Mouse (Mus musculus) olfactory bulb, adult 2 months (tissue): ENCODE results near the gene Fcer1g. TPM values are rescaled to one million over a fixed set of nuclear protein-coding genes. Genes with fewer than 3 reads are reported as not detected.
A peak's percentile ranks its signal among the peaks of the same experiment; 100 is the strongest.

ENCODE experiments used
- H3K27ac ChIP-seq: fragments of 200-500 bp; 2 replicates; pipeline ENCODE4 v1.5.1; 2012; ENCODE audit warnings: low read depth, low read length; ENCODE audit not compliant: insufficient read depth
- H3K4me1 ChIP-seq: fragments of 200-500 bp; 2 replicates; pipeline ENCODE4 v1.6.1; 2012; ENCODE audit warnings: low read length; ENCODE audit not compliant: control insufficient read depth, insufficient read depth
- H3K4me3 ChIP-seq: fragments of 200-500 bp; 2 replicates; pipeline ENCODE4 v1.5.1; 2012; ENCODE audit warnings: mild to moderate bottlenecking, low read depth, low read length, moderate library complexity; ENCODE audit not compliant: insufficient read depth
- CTCF ChIP-seq: fragments of 200-500 bp; IDR thresholded peaks from 2 replicates; pipeline ENCODE4 v1.5.1; 2012; ENCODE audit warnings: low read depth, mild to moderate bottlenecking, low read length, moderate library complexity; ENCODE audit not compliant: insufficient read depth
- POLR2A ChIP-seq: fragments of 200-500 bp; IDR thresholded peaks from 2 replicates; pipeline ENCODE4 v1.6.1; 2012; ENCODE audit warnings: mild to moderate bottlenecking, low read depth, low read length, moderate library complexity; ENCODE audit not compliant: insufficient read depth
- WGBS: fragments of 180-500 bp; shearing (Covaris S2); methylation state at CpG from one replicate; pipeline ENCODE4 v1.1.7; 2018; 5-methylcytosine and 5-hydroxymethylcytosine counted together
- polyA plus RNA-seq: library from polyadenylated mRNA; stranded (reverse); fragments of >200 nt; gene quantifications from 2 replicates; pipeline ENCODE4 v1.2.4, GENCODE M21; 2012; ENCODE audit warnings: low replicate concordance; ENCODE audit not compliant: missing spikeins, insufficient read depth, insufficient read length

Gene Fcer1g
- polyA plus RNA-seq, 1 experiment, result not detected

DNA sequence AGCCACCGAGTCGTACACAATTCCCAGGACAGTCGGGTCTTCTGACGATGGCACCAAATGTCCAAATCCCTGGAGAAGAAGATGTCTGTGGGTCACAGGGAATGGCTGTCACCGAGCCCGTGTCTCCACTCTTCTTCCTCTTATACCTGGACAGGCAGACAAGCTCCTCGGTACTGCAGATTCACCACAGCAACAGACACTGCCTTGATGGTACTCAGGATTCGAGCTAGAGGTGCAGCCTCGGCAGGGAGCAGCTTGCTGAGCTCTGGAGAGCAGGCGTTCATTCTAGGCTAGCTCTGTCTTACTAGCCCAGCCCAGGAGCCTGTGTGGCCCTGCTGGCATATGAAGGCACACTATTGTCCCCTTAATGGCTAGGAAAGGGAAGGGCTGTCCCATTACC, 43.6 kb upstream of the Fcer1g start:
- TF ChIP-seq POLR2A (no peak), CTCF (no peak)
- WGBS, result 89% methylated on average over 10 of the region's 10 CpGs
- H3K4me3 ChIP-seq, result no peak overlapping the region

DNA sequence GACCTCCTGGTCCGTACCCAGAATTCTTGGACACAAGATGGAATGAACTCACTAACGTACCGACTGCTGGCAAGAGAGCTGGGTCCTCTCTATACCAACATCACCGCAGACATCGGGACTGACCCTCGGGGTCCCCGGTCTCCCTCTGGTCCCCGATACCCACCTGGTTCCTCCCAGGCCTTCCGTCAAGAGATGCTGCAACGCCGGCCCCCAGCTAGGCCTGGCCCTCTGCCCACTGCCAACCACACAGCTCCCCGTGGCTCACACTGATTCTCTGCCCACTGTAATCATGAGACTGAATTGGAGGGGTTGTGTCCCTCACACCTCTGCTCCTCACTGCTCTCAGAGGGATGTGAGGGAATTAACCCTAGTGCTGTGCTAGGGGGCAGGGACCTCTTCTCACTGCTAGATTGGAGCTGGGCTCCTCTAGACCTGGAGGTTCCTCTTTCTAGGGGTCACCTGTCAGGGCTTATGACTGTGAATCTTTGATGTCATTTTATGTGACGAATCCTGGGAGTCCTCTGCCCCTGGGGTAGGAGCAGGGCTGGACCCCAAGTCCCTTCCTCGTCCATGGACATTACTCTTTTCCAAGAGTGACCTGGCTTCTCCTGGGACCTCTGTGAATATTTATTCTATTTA, 42.1 kb upstream of the Fcer1g start:
- TF ChIP-seq CTCF (no peak), POLR2A (no peak)
- Histone ChIP-seq H3K4me1 (peaks cover 11% of the 10 kb centered on the region), H3K27ac (no peak overlapping the region), H3K4me3 (no peak overlapping the region)
- 85% methylated on average over 14 of the region's 14 CpGs for WGBS

More for the DNA sequence above, 43.6 kb upstream of the Fcer1g start:
- Histone ChIP-seq H3K4me1 (peaks cover 13% of the 10 kb centered on the region), H3K27ac (no peak overlapping the region)

DNA sequence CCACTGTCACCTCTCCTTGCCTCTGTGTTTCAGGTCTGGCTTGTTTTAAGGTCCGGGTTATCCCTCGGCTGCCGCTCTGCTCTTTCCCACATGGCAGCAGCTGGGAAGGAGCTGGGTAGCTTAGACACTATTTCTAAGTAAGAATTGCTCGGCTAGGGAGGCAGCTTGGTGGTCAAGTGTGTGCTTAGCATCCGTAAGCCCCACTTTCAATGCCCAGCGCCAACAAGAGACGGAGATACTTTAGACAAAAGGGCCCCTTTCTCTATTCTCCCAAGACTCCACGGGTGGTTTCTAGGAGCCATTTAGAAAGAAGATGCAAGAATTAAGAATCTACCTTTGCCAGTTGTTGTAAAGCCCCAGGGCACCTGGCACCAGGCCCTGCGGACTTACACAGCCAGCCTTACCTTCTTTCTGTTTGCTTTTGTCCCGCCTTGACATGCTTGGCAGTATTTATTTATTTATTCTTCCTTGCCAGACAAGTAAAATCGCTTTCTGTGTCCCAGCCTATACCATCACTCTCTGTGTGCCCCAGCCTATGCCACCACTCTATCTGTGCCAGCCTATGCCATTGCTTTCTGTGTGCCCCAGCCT, 41.1 kb upstream of the Fcer1g start:
- no peak overlapping the region for H3K27ac ChIP-seq
- TF ChIP-seq POLR2A (no peak), CTCF (no peak)
- peaks cover 9% of the 10 kb centered on the region for H3K4me1 ChIP-seq
- 68% methylated on average over 11 of the region's 11 CpGs for WGBS
- no peak overlapping the region for H3K4me3 ChIP-seq

DNA sequence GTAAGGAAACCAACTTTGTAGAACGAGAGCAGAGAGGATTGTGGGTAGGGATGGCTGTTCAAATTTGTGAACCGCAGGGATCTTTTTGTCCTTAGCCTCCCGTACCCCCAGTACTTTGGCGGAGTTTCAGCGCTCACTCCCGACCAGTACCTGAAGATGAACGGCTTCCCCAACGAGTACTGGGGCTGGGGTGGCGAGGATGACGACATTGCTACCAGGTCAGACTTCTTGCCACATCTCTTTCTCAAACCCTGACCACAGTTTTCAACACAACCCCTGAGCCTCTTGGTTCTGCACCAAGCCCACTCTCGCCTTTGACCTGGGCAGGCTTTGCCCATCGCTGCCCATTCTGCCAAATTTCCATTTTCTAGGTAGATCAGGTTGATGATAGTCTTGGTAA, 40.0 kb upstream of the Fcer1g start:
- WGBS, result 90% methylated on average over 12 of the region's 12 CpGs
- Histone ChIP-seq H3K4me1 (peaks cover 8% of the 10 kb centered on the region), H3K4me3 (no peak overlapping the region), H3K27ac (no peak overlapping the region)
- TF ChIP-seq POLR2A (no peak), CTCF (no peak)

DNA sequence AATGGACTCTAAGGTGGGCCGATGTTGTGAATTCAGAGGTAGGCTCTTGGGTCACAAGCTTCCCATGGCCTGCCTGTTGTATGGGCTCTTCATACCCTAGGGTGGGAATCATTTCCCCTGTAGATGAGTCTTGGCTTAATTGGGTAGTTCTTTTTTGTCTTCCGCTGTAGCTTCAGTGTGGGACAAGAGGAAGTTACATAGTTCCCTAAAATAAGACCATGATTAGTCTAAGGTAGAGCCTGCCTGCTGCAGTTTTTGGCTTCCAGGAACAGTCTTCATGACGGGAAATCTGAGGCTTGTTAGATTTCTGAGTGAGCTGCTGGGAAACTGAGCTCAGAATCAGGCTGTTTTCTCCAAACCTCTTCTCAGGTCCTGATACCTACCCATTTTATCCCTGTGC, 37.9 kb upstream of the Fcer1g start:
- WGBS, result 83% methylated on average over 3 of the region's 3 CpGs
- H3K4me3 ChIP-seq, result no peak overlapping the region
- no peak overlapping the region for H3K27ac ChIP-seq
- TF ChIP-seq CTCF (no peak), POLR2A (no peak)
- peaks cover 8% of the 10 kb centered on the region for H3K4me1 ChIP-seq

DNA sequence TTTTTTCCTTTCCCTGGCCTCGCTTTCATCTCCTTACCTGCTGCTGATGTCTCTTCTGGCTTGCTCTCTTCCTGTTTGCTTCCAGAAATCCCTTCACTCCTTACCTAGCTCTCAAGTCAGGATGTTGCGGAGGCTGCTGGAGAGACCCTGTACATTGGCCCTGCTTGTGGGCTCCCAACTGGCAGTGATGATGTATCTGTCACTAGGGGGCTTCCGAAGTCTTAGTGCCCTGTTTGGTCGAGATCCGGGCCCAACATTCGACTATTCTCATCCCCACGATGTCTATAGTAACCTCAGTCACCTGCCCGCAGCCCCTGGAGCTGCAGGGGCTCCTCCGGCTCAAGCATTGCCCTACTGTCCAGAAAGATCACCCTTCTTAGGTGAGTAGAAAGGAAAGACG, 37.5 kb upstream of the Fcer1g start:
- WGBS, result 63% methylated on average over 10 of the region's 10 CpGs
- Histone ChIP-seq H3K27ac (no peak overlapping the region), H3K4me1 (peaks cover 8% of the 10 kb centered on the region), H3K4me3 (no peak overlapping the region)
- TF ChIP-seq POLR2A (no peak), CTCF (no peak)

DNA sequence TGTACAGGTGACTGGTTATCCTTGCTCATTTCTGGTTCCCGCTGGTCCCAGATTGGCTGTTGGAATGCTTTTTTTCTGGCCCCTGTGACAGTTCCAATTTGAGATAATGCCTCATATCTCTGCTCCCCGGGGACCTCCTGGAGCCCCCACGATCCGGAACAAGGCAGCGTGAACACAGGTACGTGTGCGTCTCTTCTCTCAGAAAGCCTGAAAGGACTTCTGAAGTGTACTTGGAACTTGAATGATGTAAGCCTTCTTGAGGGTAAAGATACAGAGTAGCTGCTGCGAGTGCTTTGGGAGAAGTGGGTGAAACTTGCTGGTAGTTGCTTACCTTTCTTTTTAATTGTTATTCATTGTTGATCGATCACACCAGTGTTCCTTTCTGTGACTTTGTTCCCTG, 37.0 kb upstream of the Fcer1g start:
- no peak overlapping the region; the same call in 1 of the 2 replicates for H3K4me3 ChIP-seq
- TF ChIP-seq POLR2A, result no peak
- TF ChIP-seq CTCF, result no peak
- WGBS, result 53% methylated on average over 9 of the region's 9 CpGs
- peaks cover 8% of the 10 kb centered on the region for H3K4me1 ChIP-seq
- H3K27ac ChIP-seq, result no peak overlapping the region

DNA sequence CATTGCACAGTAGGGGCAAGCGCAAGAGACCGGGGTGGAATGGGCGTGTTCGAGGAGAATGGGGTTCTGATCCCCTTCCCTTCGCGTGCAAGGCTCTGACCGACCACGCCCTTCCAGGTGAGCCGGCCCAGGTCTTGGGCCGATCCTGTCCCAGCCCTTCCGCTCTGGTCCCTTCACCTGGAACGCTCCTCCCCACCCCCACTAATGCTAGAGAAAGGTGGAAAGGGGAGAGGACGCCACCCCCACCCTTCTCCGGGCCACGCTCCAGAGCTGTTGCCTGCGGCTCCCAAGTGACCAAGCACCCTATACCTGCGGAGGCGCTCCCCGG, 36.4 kb upstream of the Fcer1g start:
- WGBS, result 0% methylated on average over 19 of the region's 19 CpGs
- TF ChIP-seq POLR2A (no peak), CTCF (no peak)
- Histone ChIP-seq H3K4me1 (peaks cover 8% of the 10 kb centered on the region), H3K4me3 (peak overlapping the region; percentile 60), H3K27ac (peak overlapping the region; percentile 5; the same call in 1 of the 2 replicates)

DNA sequence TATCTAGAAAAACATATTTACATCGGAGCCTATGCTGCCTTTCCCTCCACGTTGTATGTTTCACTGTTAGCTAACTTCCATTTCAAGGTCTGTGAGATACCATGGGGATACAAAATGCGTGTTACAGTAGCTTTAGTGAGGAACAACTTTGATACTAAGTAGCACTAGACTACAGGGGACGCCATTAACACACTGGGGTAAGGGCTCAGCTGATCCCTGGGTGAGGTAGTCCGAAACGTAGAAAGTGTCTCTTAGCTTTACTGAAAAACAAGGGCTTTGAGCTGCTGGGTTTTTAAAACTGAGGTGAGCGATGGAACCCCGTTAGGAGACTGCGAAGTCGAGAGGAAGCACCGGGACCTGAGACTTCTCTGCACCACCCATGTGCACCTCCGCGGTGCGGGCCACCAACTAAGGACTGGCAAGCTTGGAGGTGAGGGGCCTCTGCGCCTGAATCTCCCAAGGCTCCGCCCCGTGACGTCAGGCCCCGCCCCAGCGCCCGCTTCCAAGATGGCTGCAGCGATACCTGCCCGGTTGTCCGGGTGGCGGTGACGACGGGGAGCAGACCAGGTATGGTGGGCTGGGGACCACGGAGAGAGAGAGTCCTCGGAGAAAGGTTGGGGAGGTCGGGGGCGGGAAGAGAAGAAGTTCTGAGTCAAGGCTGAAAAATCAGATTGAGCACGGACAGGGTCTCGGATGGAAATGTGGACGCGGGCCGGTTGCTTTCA, 35.8 kb upstream of the Fcer1g start, which contains the start of gene B4galt3:
TSS of gene B4galt3 (plus strand) at position 481 of the 725 bp plus-strand sequence.
- H3K4me1 ChIP-seq, result peaks cover 8% of the 10 kb centered on the region
- peak within 1 kb of the TSS; percentile 65 for H3K27ac ChIP-seq
- WGBS, result 2% methylated on average over 36 of the region's 36 CpGs
- H3K4me3 ChIP-seq, result peak within 1 kb of the TSS; percentile 60
- TF ChIP-seq POLR2A (peak; percentile 98), CTCF (no peak)
